Comparison of ENCODE assay signal across 26 mouse cellular contexts in genomic region chr6:86060170-86060569, GRCm38 (mm10). TPM values are rescaled to one million over a fixed set of nuclear protein-coding genes. Genes with fewer than 3 reads are reported as not detected.
DNase-seq lines count a peak whose midpoint lies in the region; ATAC-seq and TF ChIP-seq lines count a peak whose summit lies in the region.
"Had no signal": no experiment of that assay in that cellular context is flagged by ENCODE, and none has a peak within 500 bp of the region (broad histone marks: within the 10 kb centered on the region; RNA-seq: fewer than 3 reads in every experiment).

No protein-coding gene starts in this region.

- no peak for TF ChIP-seq CTCF in midbrain, postnatal 0 days (IDR thresholded peaks at IDR 0.05)

- H3K4me1 ChIP-seq in forebrain, embryonic 15.5 days = peaks cover 87% of the 10 kb centered on the region
- H3K4me1 ChIP-seq in hindbrain, embryonic 16.5 days (ENCODE audit: control insufficient read depth, insufficient read depth, low read depth, low read length) = peaks cover 53% of the 10 kb centered on the region
- H3K4me1 ChIP-seq in midbrain, postnatal 0 days (ENCODE audit: insufficient read depth, low read length) = peaks cover 49% of the 10 kb centered on the region

- H3K4me2 ChIP-seq in forebrain, embryonic 15.5 days (replicated peaks) = no peak overlapping the region
- no peak overlapping the region for H3K4me2 ChIP-seq in hindbrain, embryonic 16.5 days (ENCODE audit: low read length)
- H3K4me2 ChIP-seq in midbrain, postnatal 0 days (ENCODE audit: low read depth, low read length, poor library complexity, severe bottlenecking) = no peak overlapping the region
- H3K4me2 ChIP-seq: heart, embryonic 11.5 days had no signal

- H3K27ac ChIP-seq in forebrain, embryonic 15.5 days (replicated peaks) = peak overlapping the region; percentile 94
- peak overlapping the region; percentile 19; the same call in 1 of the 2 replicates for H3K27ac ChIP-seq in hindbrain, embryonic 16.5 days (ENCODE audit: low read depth, low read length)
- H3K27ac ChIP-seq in midbrain, postnatal 0 days (ENCODE audit: low read depth, low read length) = peak overlapping the region; percentile 73; the same call in 1 of the 2 replicates

- no peaks in the 10 kb centered on the region for H3K27me3 ChIP-seq in forebrain, embryonic 15.5 days
- H3K27me3 ChIP-seq in hindbrain, embryonic 16.5 days (replicated peaks; ENCODE audit: control insufficient read depth, insufficient read depth, low read length) = no peaks in the 10 kb centered on the region
- H3K27me3 ChIP-seq in midbrain, postnatal 0 days (ENCODE audit: insufficient read depth, low read length) = no peaks in the 10 kb centered on the region

- H3K9me3 ChIP-seq in forebrain, embryonic 15.5 days = no peaks in the 10 kb centered on the region
- no peaks in the 10 kb centered on the region for H3K9me3 ChIP-seq in hindbrain, embryonic 16.5 days (ENCODE audit: control insufficient read depth, low read length)
- H3K9me3 ChIP-seq in midbrain, postnatal 0 days (ENCODE audit: low read length) = no peaks in the 10 kb centered on the region
- H3K9me3 ChIP-seq: embryonic facial prominence, embryonic 10.5 days; G1E had no signal

- WGBS in forebrain, embryonic 15.5 days = 90% methylated on average over 3 of the region's 3 CpGs
- 88% methylated on average over 3 of the region's 3 CpGs for WGBS in hindbrain, embryonic 16.5 days
- 80% methylated on average over 3 of the region's 3 CpGs for WGBS in midbrain, postnatal 0 days

- ATAC-seq in frontal cortex, adult (ENCODE audit: low TSS enrichment) = 0 out of 2 replicates have a peak, but pooled peaks have one; percentile 20
- ATAC-seq in forebrain, embryonic 15.5 days (replicated peaks) = no peak
- ATAC-seq in hindbrain, embryonic 16.5 days = no peak
- no peak for ATAC-seq in midbrain, postnatal 0 days (ENCODE audit: low FRiP score)
- no peak for ATAC-seq in megakaryocyte progenitor cell, adult 5-6 weeks (replicated peaks; ENCODE audit: poor library complexity)
- ATAC-seq in inflammation-experienced regulatory T-cells, adult 6 months = no peak
- ATAC-seq: CD4-positive, CD25-positive, alpha-beta regulatory T cell, adult 4 months had no signal

- H3K36me3 ChIP-seq in forebrain, embryonic 15.5 days = no peaks in the 10 kb centered on the region
- no peaks in the 10 kb centered on the region for H3K36me3 ChIP-seq in hindbrain, embryonic 16.5 days (ENCODE audit: control insufficient read depth, insufficient read depth, low read length)
- H3K36me3 ChIP-seq in midbrain, postnatal 0 days (ENCODE audit: insufficient read depth, low read length) = no peaks in the 10 kb centered on the region
- H3K36me3 ChIP-seq: embryonic facial prominence, embryonic 10.5 days; G1E had no signal

- no peak overlapping the region for H3K4me3 ChIP-seq in forebrain, embryonic 15.5 days
- no peak overlapping the region for H3K4me3 ChIP-seq in hindbrain, embryonic 16.5 days (ENCODE audit: low read length)
- no peak overlapping the region for H3K4me3 ChIP-seq in midbrain, postnatal 0 days (ENCODE audit: low read depth, low read length)
- H3K4me3 ChIP-seq: embryonic facial prominence, embryonic 10.5 days had no signal

- DNase-seq in frontal cortex, postnatal 10 days (ENCODE audit: low spot score in 2 of 2) = no peak
- no peak for DNase-seq in midbrain, postnatal 0 days (ENCODE audit: low spot score)
- DNase-seq in urinary bladder, adult 18-20 months (ENCODE audit: low spot score in 2 of 2) = no peak
- DNase-seq: adrenal gland, adult 8-10 months; cerebellum, adult 11-12 months; kidney, adult 18-20 months; kidney, postnatal 36 days; lung, adult 18-20 months; lung, postnatal 36 days; thymus, adult 18-20 months had no signal

- no peak overlapping the region for H3K9ac ChIP-seq in forebrain, embryonic 15.5 days (replicated peaks)
- H3K9ac ChIP-seq in hindbrain, embryonic 16.5 days (ENCODE audit: low read depth, low read length) = no peak overlapping the region
- no peak overlapping the region for H3K9ac ChIP-seq in midbrain, postnatal 0 days (replicated peaks; ENCODE audit: low read length, poor library complexity, severe bottlenecking)

RNA-seq across cellular contexts. Expression of gene Add2, which starts 31.7 kb away (rescaled TPM):
- polyA plus RNA-seq in forebrain, embryonic 15.5 days (2015; fragmentation: Nextera tagmentation; extraction: Ambion mirVana) = 224 and 230 TPM in 2 replicates
- polyA plus RNA-seq in hindbrain, embryonic 16.5 days (2015; fragmentation: Nextera tagmentation; extraction: Ambion mirVana) = 132 and 139 TPM in 2 replicates
- 159 and 196 TPM in 2 replicates for total RNA-seq in midbrain, postnatal 0 days (2014; rRNA removed)
- polyA plus RNA-seq in midbrain, postnatal 0 days (2015; fragmentation: Nextera tagmentation; extraction: Ambion mirVana) = 118 and 124 TPM in 2 replicates
- 2.5 and 4.6 TPM in 2 replicates for total RNA-seq in megakaryocyte progenitor cell, adult 5-6 weeks (2015)
- 6.7 and 8.0 TPM in 2 replicates for total RNA-seq in megakaryocyte progenitor cell, adult 5-6 weeks (2017)
- not detected for polyA plus RNA-seq in inflammation-experienced regulatory T-cells, adult 6 months (2017; shearing (Covaris generic))
- total RNA-seq: monocyte, adult 5-6 weeks; neutrophil, adult 5-6 weeks had no signal
- polyA plus RNA-seq: CD4-positive, CD25-positive, alpha-beta regulatory T cell, adult 4 months; liver, adult 2 months had no signal

RNA-seq across cellular contexts. Expression of gene Figla, which starts 44.2 kb away (rescaled TPM):
- not detected in 2 replicates for polyA plus RNA-seq in forebrain, embryonic 15.5 days (2015; fragmentation: Nextera tagmentation; extraction: Ambion mirVana)
- polyA plus RNA-seq in hindbrain, embryonic 16.5 days (2015; fragmentation: Nextera tagmentation; extraction: Ambion mirVana) = not detected in 2 replicates
- not detected in 2 replicates for total RNA-seq in midbrain, postnatal 0 days (2014; rRNA removed)
- polyA plus RNA-seq in midbrain, postnatal 0 days (2015; fragmentation: Nextera tagmentation; extraction: Ambion mirVana) = not detected in 2 replicates
- total RNA-seq in megakaryocyte progenitor cell, adult 5-6 weeks (2015) = not detected in 2 replicates
- total RNA-seq in megakaryocyte progenitor cell, adult 5-6 weeks (2017) = not detected in 2 replicates
- not detected for polyA plus RNA-seq in inflammation-experienced regulatory T-cells, adult 6 months (2017; shearing (Covaris generic))
- total RNA-seq: adrenal gland, adult 8-10 months; G1E; gastrocnemius, postnatal 4 days; heart, postnatal 25 days; layer of hippocampus, postnatal 14 days; left cerebral cortex, postnatal 36 days; liver, adult 2 months; monocyte, adult 5-6 weeks; neutrophil, adult 5-6 weeks had no signal
- polyA plus RNA-seq: CD4-positive, CD25-positive, alpha-beta regulatory T cell, adult 4 months; embryonic facial prominence, embryonic 10.5 days; G1E; heart, embryonic 11.5 days; liver, adult 2 months had no signal

Comparison
In these comparisons a context has a peak if more than half of its experiments do, and no peak if none do; other contexts are left out.
1. H3K27ac ChIP-seq: peak in every context shown above with its lines; median percentile 94 in forebrain, embryonic 15.5 days; 73 in midbrain, postnatal 0 days; 19 in hindbrain, embryonic 16.5 days.
2. RNA of gene Add2, which starts 31.7 kb away (polyA plus RNA-seq): 224 to 230 TPM in forebrain, embryonic 15.5 days, 132 to 139 TPM in hindbrain, embryonic 16.5 days and 118 to 124 TPM in midbrain, postnatal 0 days; not detected in inflammation-experienced regulatory T-cells, adult 6 months; every median in the first group is over 100 times any median in the second.